Mouse (Mus musculus): ENCODE measurements around the gene Rnf214.

Gene Rnf214

GRCm38 (mm10) chr9:45815113-45815512 lies 91.6 kb downstream of the Rnf214 start:
- DNase-seq (ENCODE audit: low spot score) = no peak
